Mouse (Mus musculus) midbrain, embryonic 16.5 days (tissue): ENCODE results near the gene Cmklr1. TPM values are rescaled to one million over a fixed set of nuclear protein-coding genes. Genes with fewer than 3 reads are reported as not detected.

Experiments
- ATAC-seq: fragments of 200-750 bp; cut with Nextera tagmentation; 2 replicates; pipeline ENCODE4 v1.8.0; 2017; ENCODE audit warnings: moderate TSS enrichment
- H3K27ac ChIP-seq: fragments of 300-500 bp; sonication (generic); 2 replicates; pipeline ENCODE4 v1.5.1; 2014; ENCODE audit warnings: mild to moderate bottlenecking, low read length, mixed read lengths
- H3K27me3 ChIP-seq: fragments of 300-500 bp; sonication (generic); 2 replicates; pipeline ENCODE4 v1.6.1; 2014; ENCODE audit warnings: low read depth, low read length, mixed read lengths; ENCODE audit not compliant: control insufficient read depth, insufficient read depth
- H3K36me3 ChIP-seq: fragments of 300-500 bp; sonication (generic); 2 replicates; pipeline ENCODE4 v1.6.1; 2014; ENCODE audit warnings: mild to moderate bottlenecking, low read length, moderate library complexity, mixed read lengths; ENCODE audit not compliant: control insufficient read depth, insufficient read depth
- H3K4me1 ChIP-seq: fragments of 300-500 bp; sonication (generic); 2 replicates; pipeline ENCODE4 v1.6.1; 2014; ENCODE audit warnings: mild to moderate bottlenecking, low read length, mixed read lengths; ENCODE audit not compliant: control insufficient read depth, insufficient read depth
- H3K4me2 ChIP-seq: fragments of 300-500 bp; sonication (generic); 2 replicates; pipeline ENCODE4 v1.6.1; 2014; ENCODE audit warnings: mild to moderate bottlenecking, low read length, mixed read lengths
- H3K4me3 ChIP-seq: fragments of 300-500 bp; sonication (generic); 2 replicates; pipeline ENCODE4 v1.5.1; 2014; ENCODE audit warnings: low read depth, mild to moderate bottlenecking, low read length, moderate library complexity, mixed read lengths
- H3K9ac ChIP-seq: fragments of 300-500 bp; sonication (generic); 2 replicates; pipeline ENCODE4 v1.6.1; 2014; ENCODE audit warnings: low read depth, low read length, mixed read lengths
- H3K9me3 ChIP-seq: fragments of 300-500 bp; sonication (generic); replicated peaks from 2 replicates; pipeline ENCODE4 v1.6.1; 2014; ENCODE audit warnings: mild to moderate bottlenecking, low read length, mixed read lengths; ENCODE audit not compliant: control insufficient read depth, poor library complexity, severe bottlenecking
- WGBS: fragments of 180-500 bp; shearing (Covaris S2); extraction: QIAGEN DNeasy Blood & Tissue Kit; methylation state at CpG from one replicate; pipeline ENCODE4 v1.1.7; 2014; 5-methylcytosine and 5-hydroxymethylcytosine counted together
- polyA plus RNA-seq: library from polyadenylated mRNA; unstranded; fragments of >200 nt; fragmentation: Nextera tagmentation; extraction: Ambion mirVana; gene quantifications from 2 replicates; pipeline ENCODE4 v1.2.1, GENCODE M21; 2015

Gene Cmklr1
- polyA plus RNA-seq, 1 experiment from 2014 or later = 1.3 TPM

- no peaks in the 10 kb centered on the region for H3K27me3 ChIP-seq
- H3K9ac ChIP-seq = no peak overlapping the region
- H3K27ac ChIP-seq = no peak overlapping the region
- no peak overlapping the region for H3K4me2 ChIP-seq
- H3K4me1 ChIP-seq = peaks cover 4% of the 10 kb centered on the region; the same call in 1 of the 2 replicates
- H3K9me3 ChIP-seq = no peaks in the 10 kb centered on the region
- WGBS = 65% methylated on average over 9 of the region's 9 CpGs
- H3K36me3 ChIP-seq = no peaks in the 10 kb centered on the region
- ATAC-seq = no peak
- H3K4me3 ChIP-seq = no peak overlapping the region
Measured at GRCm38 (mm10) chr5:113580801-113581200, 69.4 kb downstream of the Cmklr1 start.

- H3K36me3 ChIP-seq = no peaks in the 10 kb centered on the region; the same call in 1 of the 2 replicates
- H3K4me3 ChIP-seq = no peak overlapping the region
- ATAC-seq = no peak
- no peak overlapping the region for H3K27ac ChIP-seq
- WGBS = 41% methylated on average over 8 of the region's 8 CpGs
- H3K4me1 ChIP-seq = peaks cover 4% of the 10 kb centered on the region; the same call in 1 of the 2 replicates
- H3K27me3 ChIP-seq = no peaks in the 10 kb centered on the region
- no peak overlapping the region for H3K9ac ChIP-seq
- H3K9me3 ChIP-seq = no peaks in the 10 kb centered on the region
- no peak overlapping the region for H3K4me2 ChIP-seq
Measured at GRCm38 (mm10) chr5:113580248-113580647, 70.0 kb downstream of the Cmklr1 start.

- H3K9me3 ChIP-seq = no peaks in the 10 kb centered on the region
- no peak for ATAC-seq
- H3K9ac ChIP-seq = no peak overlapping the region
- H3K36me3 ChIP-seq = no peaks in the 10 kb centered on the region; the same call in 1 of the 2 replicates
- 90% methylated on average over 4 of the region's 4 CpGs for whole genome bisulfite sequencing
- H3K27me3 ChIP-seq = no peaks in the 10 kb centered on the region
- no peak overlapping the region for H3K27ac ChIP-seq
- H3K4me1 ChIP-seq = peaks cover 4% of the 10 kb centered on the region; the same call in 1 of the 2 replicates
- no peak overlapping the region for H3K4me2 ChIP-seq
- H3K4me3 ChIP-seq = no peak overlapping the region
Measured at GRCm38 (mm10) chr5:113579128-113579527, 71.1 kb downstream of the Cmklr1 start.

- Histone ChIP-seq H3K27ac (no peak overlapping the region), H3K36me3 (no peaks in the 10 kb centered on the region; the same call in 1 of the 2 replicates)
- 75% methylated on average over 6 of the region's 6 CpGs for WGBS
Measured at GRCm38 (mm10) chr5:113578428-113578827, 71.8 kb downstream of the Cmklr1 start.

GRCm38 (mm10) chr5:113577555-113577954, 72.7 kb downstream of the Cmklr1 start:
- WGBS = 64% methylated on average over 7 of the region's 7 CpGs
- Histone ChIP-seq H3K27me3 (no peaks in the 10 kb centered on the region), H3K4me1 (peaks cover 4% of the 10 kb centered on the region; the same call in 1 of the 2 replicates), H3K4me2 (peak overlapping the region; percentile 44), H3K36me3 (no peaks in the 10 kb centered on the region; the same call in 1 of the 2 replicates), H3K9ac (peak overlapping the region; percentile 43; the same call in 1 of the 2 replicates), H3K9me3 (no peaks in the 10 kb centered on the region), H3K27ac (no peak overlapping the region), H3K4me3 (no peak overlapping the region; the same call in 1 of the 2 replicates)
- peak; percentile 52; the same call in 1 of the 2 replicates for ATAC-seq

More at GRCm38 (mm10) chr5:113578428-113578827, 71.8 kb downstream of the Cmklr1 start:
- Histone ChIP-seq H3K4me1 (peaks cover 4% of the 10 kb centered on the region; the same call in 1 of the 2 replicates), H3K4me3 (no peak overlapping the region), H3K9me3 (no peaks in the 10 kb centered on the region), H3K9ac (no peak overlapping the region), H3K4me2 (no peak overlapping the region), H3K27me3 (no peaks in the 10 kb centered on the region)
- no peak for ATAC-seq

- Histone ChIP-seq H3K9ac (no peak overlapping the region), H3K4me1 (no peaks in the 10 kb centered on the region), H3K4me2 (no peak overlapping the region), H3K4me3 (no peak overlapping the region), H3K9me3 (no peaks in the 10 kb centered on the region), H3K27ac (no peak overlapping the region), H3K27me3 (no peaks in the 10 kb centered on the region), H3K36me3 (no peaks in the 10 kb centered on the region; the same call in 1 of the 2 replicates)
- ATAC-seq = no peak
- 61% methylated on average over 7 of the region's 7 CpGs for WGBS
Measured at GRCm38 (mm10) chr5:113570056-113570717, 80.0 kb downstream of the Cmklr1 start.

GRCm38 (mm10) chr5:113565858-113566257, 84.4 kb downstream of the Cmklr1 start:
- 77% methylated on average over 12 of the region's 12 CpGs for WGBS

GRCm38 (mm10) chr5:113565101-113565854, 84.9 kb downstream of the Cmklr1 start:
- no peak overlapping the region for H3K4me3 ChIP-seq
- H3K9ac ChIP-seq = no peak overlapping the region
- WGBS = 73% methylated on average over 10 of the region's 10 CpGs
- no peaks in the 10 kb centered on the region; the same call in 1 of the 2 replicates for H3K27me3 ChIP-seq
- H3K36me3 ChIP-seq = 0 out of 2 replicates have a peak, but pooled peaks cover 2% of the 10 kb centered on the region
- no peaks in the 10 kb centered on the region for H3K9me3 ChIP-seq
- H3K4me1 ChIP-seq = no peaks in the 10 kb centered on the region
- no peak for ATAC-seq
- no peak overlapping the region for H3K27ac ChIP-seq
- no peak overlapping the region for H3K4me2 ChIP-seq

More at GRCm38 (mm10) chr5:113565858-113566257, 84.4 kb downstream of the Cmklr1 start:
- Histone ChIP-seq H3K27me3 (no peaks in the 10 kb centered on the region; the same call in 1 of the 2 replicates), H3K9ac (no peak overlapping the region), H3K27ac (no peak overlapping the region), H3K4me2 (no peak overlapping the region), H3K4me3 (no peak overlapping the region), H3K9me3 (no peaks in the 10 kb centered on the region), H3K4me1 (no peaks in the 10 kb centered on the region), H3K36me3 (0 out of 2 replicates have a peak, but pooled peaks cover 2% of the 10 kb centered on the region)
- no peak for ATAC-seq
